16 mouse cellular contexts compared by ENCODE assay signal in the genomic region with DNA sequence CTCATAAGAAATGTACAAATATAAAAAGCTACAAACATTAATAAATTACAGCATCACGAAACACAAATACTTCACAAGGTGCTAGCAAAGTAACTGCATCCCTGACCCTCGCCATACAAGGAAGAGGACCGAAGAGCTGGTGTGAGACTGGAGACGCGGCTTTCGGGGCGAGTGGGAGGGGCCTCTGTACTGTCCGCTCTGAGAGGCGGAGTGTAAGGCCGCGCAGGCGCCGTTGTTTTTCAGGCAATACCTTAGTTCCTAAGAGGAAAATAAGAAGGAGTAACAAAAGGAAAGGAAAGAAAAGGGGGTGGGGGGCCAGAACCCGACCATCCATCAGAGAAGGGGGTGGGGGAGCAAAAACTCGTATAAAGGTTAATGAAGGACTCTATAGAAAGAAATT.
"Had no signal": no experiment of that assay in that cellular context is flagged by ENCODE, and none has a peak within 500 bp of the region (broad histone marks: within the 10 kb centered on the region; RNA-seq: fewer than 3 reads in every experiment).

No protein-coding gene starts in this region.

- H3K9me3 ChIP-seq: liver, embryonic 13.5 days; midbrain, embryonic 15.5 days; neural tube, embryonic 12.5 days; neural tube, embryonic 15.5 days; stomach, embryonic 15.5 days had no signal

- DNase-seq: layer of hippocampus, postnatal 36 days; liver, embryonic 13.5 days; lung, adult 2 months; lung, postnatal 14 days; right cerebral cortex, adult 18-20 months; right cerebral cortex, postnatal 14 days; right cerebral cortex, postnatal 4 days; thymus, adult 18-20 months; thymus, postnatal 36 days had no signal

- H3K4me2 ChIP-seq: liver, embryonic 13.5 days; midbrain, embryonic 11.5 days; midbrain, embryonic 15.5 days; neural tube, embryonic 12.5 days; neural tube, embryonic 15.5 days; stomach, embryonic 15.5 days had no signal

- H3K4me1 ChIP-seq: midbrain, embryonic 15.5 days had no signal

- H3K27ac ChIP-seq: kidney, postnatal 0 days; left cerebral cortex, adult 2 months; liver, embryonic 13.5 days; midbrain, embryonic 15.5 days; neural tube, embryonic 12.5 days; neural tube, embryonic 15.5 days; stomach, embryonic 15.5 days had no signal

- H3K27me3 ChIP-seq: liver, embryonic 13.5 days; midbrain, embryonic 15.5 days; neural tube, embryonic 12.5 days; neural tube, embryonic 15.5 days; stomach, embryonic 15.5 days had no signal

- H3K4me3 ChIP-seq: left cerebral cortex, adult 2 months; liver, embryonic 13.5 days; midbrain, embryonic 15.5 days; neural tube, embryonic 12.5 days; neural tube, embryonic 15.5 days; stomach, embryonic 15.5 days had no signal

- H3K9ac ChIP-seq: liver, embryonic 13.5 days; midbrain, embryonic 15.5 days; neural tube, embryonic 12.5 days; neural tube, embryonic 15.5 days; stomach, embryonic 15.5 days had no signal

- ATAC-seq: midbrain, embryonic 15.5 days had no signal
